Mouse (Mus musculus) heart, embryonic 14.5 days (tissue): ENCODE measurements around the gene Adcy2. TPM values are rescaled to one million over a fixed set of nuclear protein-coding genes. Genes with fewer than 3 reads are reported as not detected.

Source experiments
- ATAC-seq: fragments of 200-750 bp; cut with Nextera tagmentation; 2 replicates; pipeline ENCODE4 v1.8.0; 2017; ENCODE audit warnings: low read depth, moderate TSS enrichment; ENCODE audit not compliant: insufficient number of reproducible peaks, insufficient read depth, low FRiP score
- H3K27ac ChIP-seq, 2 experiments: fragments of 200-500 bp in 1 of 2; fragments of 300-500 bp in 1 of 2; sonication (generic) in 1 of 2; replicated peaks in 1 of 2; 2 replicates each; pipeline ENCODE4 v1.5.1; 2012 to 2014; ENCODE audit warnings: low read depth in 2 of 2, low read length in 2 of 2, control low read depth in 1 of 2, mild to moderate bottlenecking in 1 of 2, mixed read lengths in 1 of 2; ENCODE audit not compliant: control insufficient read depth in 1 of 2, insufficient read depth in 1 of 2
- H3K27me3 ChIP-seq: fragments of 300-500 bp; sonication (generic); 2 replicates; pipeline ENCODE4 v1.6.1; 2014; ENCODE audit warnings: mild to moderate bottlenecking, low read length, control low read depth; ENCODE audit not compliant: control insufficient read depth, insufficient read depth
- H3K36me3 ChIP-seq: fragments of 300-500 bp; sonication (generic); 2 replicates; pipeline ENCODE4 v1.6.1; 2014; ENCODE audit warnings: mild to moderate bottlenecking, control low read depth, low read length, mixed read lengths; ENCODE audit not compliant: control insufficient read depth, insufficient read depth
- H3K4me1 ChIP-seq, 2 experiments: fragments of 200-500 bp in 1 of 2; fragments of 300-500 bp in 1 of 2; sonication (generic) in 1 of 2; 2 replicates each; pipeline ENCODE4 v1.6.1; 2012 to 2014; ENCODE audit warnings: low read length in 2 of 2, control low read depth in 1 of 2, mixed read lengths in 1 of 2; ENCODE audit not compliant: control insufficient read depth in 2 of 2, insufficient read depth in 2 of 2
- H3K4me2 ChIP-seq: fragments of 300-500 bp; sonication (generic); 2 replicates; pipeline ENCODE4 v1.6.1; 2014; ENCODE audit warnings: mild to moderate bottlenecking, low read length
- H3K4me3 ChIP-seq, 2 experiments: fragments of 200-500 bp in 1 of 2; fragments of 300-500 bp in 1 of 2; sonication (generic) in 1 of 2; 2 replicates each; pipeline ENCODE4 v1.5.1; 2012 to 2014; ENCODE audit warnings: low read length in 2 of 2, mild to moderate bottlenecking in 2 of 2, control low read depth in 1 of 2, low read depth in 1 of 2, moderate library complexity in 1 of 2; ENCODE audit not compliant: control insufficient read depth in 1 of 2, insufficient read depth in 1 of 2
- H3K9ac ChIP-seq: fragments of 300-500 bp; sonication (generic); 2 replicates; pipeline ENCODE4 v1.6.1; 2014; ENCODE audit warnings: mild to moderate bottlenecking, low read length
- H3K9me3 ChIP-seq: fragments of 300-500 bp; sonication (generic); 2 replicates; pipeline ENCODE4 v1.6.1; 2016; ENCODE audit warnings: low read length, control low read depth; ENCODE audit not compliant: control insufficient read depth
- WGBS: fragments of 180-500 bp; shearing (Covaris S2); extraction: QIAGEN DNeasy Blood & Tissue Kit; methylation state at CpG from one replicate; pipeline ENCODE4 v1.1.7; 2014; 5-methylcytosine and 5-hydroxymethylcytosine counted together
- polyA plus RNA-seq: library from polyadenylated mRNA; unstranded; fragments of >200 nt; fragmentation: Nextera tagmentation; extraction: Ambion mirVana; gene quantifications from 2 replicates; pipeline ENCODE4 v1.2.1, GENCODE M21; 2014

Gene Adcy2
- polyA plus RNA-seq, 1 experiment from 2014 or later = 0.89 TPM

DNA sequence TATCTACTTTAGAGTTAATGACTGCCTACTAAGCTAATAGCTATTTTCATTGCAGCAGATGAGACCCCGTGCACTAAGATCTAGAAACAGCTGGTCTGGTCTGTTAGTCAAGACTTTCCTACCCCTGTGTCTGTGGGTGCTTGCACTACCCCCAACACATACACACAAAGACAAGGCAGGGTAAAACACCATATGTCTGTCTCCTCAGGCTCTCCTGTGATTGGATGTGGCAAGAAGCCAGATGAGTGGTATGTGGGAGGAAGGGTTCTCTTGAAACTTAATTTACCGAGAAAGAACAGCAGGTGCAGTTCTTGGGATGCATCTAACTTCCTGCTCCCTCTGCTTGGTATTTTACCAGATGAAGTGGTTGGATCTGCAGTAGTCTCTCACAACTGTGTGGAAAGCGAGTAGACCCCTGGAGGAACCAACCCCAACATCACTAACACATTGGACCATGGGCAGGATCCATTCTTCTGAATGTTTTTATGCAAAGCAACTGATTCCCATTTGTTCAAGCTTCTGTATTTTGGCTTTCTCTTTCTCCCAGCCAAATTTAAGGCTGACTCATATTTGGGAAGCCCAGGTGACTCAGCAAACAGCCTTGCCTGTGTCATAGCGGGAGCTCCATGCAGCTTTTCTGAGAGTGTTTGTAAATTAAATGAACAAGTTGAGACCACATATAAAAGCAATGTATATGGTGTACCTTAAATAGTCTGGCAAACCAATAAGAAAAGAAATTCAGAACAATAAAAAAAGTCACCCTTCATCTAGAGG lies 183.4 kb downstream of the Adcy2 start:
- Histone ChIP-seq H3K9me3 (no peaks in the 10 kb centered on the region; the same call in 1 of the 2 replicates), H3K27ac (no peak overlapping the region), H3K36me3 (no peaks in the 10 kb centered on the region), H3K4me2 (no peak overlapping the region), H3K4me1 (no peaks in the 10 kb centered on the region), H3K4me3 (no peak overlapping the region), H3K27me3 (no peaks in the 10 kb centered on the region), H3K9ac (no peak overlapping the region)
- 75% methylated on average over 4 of the region's 4 CpGs for WGBS
- no peak for ATAC-seq

DNA sequence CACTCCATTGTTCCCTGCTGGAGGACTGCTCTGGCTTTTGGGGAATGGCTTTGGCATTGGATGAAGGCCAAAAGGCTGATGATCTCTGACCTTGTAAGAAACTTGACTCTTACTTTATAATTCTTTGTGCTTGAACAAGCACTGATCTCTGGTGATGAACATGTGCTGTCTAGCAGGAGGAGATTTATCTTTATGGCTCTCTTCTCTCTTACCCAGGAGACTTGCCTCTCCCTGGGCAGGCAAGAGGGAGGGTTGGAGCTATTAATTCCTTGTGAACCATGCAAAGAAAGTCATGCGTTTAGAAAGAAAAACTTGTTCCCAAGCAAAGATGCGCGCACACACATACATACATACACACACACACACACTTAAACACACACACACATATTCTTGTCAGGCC lies 188.2 kb downstream of the Adcy2 start:
- no peak for ATAC-seq

DNA sequence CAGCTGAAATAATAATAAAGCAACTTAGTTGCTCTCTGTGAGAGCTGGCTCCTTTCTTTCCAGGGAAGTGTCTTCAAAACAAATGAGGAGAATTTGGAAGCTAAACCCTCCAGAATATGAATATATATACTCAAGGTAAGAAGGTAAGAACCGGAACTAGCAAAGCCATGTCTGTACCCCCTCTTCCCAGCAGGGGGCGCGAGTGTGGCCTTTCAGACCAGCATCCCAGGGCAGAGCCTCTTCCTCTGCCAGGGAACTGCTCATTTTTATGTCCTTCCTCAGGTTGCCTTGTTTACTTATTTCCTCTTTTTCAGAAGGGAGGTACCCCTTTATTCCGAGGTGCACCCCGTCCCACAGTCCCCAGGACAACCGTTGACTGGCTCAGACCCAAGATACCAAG lies 199.6 kb downstream of the Adcy2 start:
- Histone ChIP-seq H3K4me3 (no peak overlapping the region), H3K27me3 (no peaks in the 10 kb centered on the region), H3K9ac (no peak overlapping the region), H3K27ac (no peak overlapping the region), H3K36me3 (no peaks in the 10 kb centered on the region), H3K4me1 (no peaks in the 10 kb centered on the region), H3K9me3 (no peaks in the 10 kb centered on the region), H3K4me2 (no peak overlapping the region)
- ATAC-seq = no peak
- WGBS = 55% methylated on average over 6 of the region's 6 CpGs

More for the DNA sequence above, 188.2 kb downstream of the Adcy2 start:
- Histone ChIP-seq H3K36me3 (no peaks in the 10 kb centered on the region), H3K9ac (no peak overlapping the region), H3K27ac (no peak overlapping the region), H3K27me3 (no peaks in the 10 kb centered on the region), H3K9me3 (no peaks in the 10 kb centered on the region), H3K4me1 (no peaks in the 10 kb centered on the region), H3K4me2 (no peak overlapping the region), H3K4me3 (no peak overlapping the region)
- 94% methylated on average over 3 of the region's 3 CpGs for WGBS

DNA sequence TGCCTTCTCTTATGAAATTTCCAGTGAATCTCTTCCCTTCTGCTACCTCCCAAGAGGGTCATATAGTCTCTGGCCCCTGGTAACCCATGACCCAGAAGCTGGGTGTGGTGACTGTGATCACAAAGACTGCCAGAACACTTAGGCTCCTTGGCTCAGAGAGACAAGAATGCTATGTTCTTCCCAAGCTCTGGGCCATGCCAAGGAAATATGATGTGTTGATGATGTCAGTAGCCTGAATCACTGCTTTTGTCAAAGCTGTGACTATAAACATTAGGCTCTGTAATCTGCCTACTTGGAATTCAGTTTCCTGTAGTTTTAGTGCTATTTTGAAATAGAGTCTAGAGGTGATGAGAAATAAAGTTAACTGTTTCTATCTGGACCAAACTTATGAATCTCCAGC lies 206.1 kb downstream of the Adcy2 start:
- H3K4me2 ChIP-seq = no peak overlapping the region
- no peak overlapping the region for H3K4me3 ChIP-seq
- H3K27me3 ChIP-seq = no peaks in the 10 kb centered on the region
- no peaks in the 10 kb centered on the region for H3K9me3 ChIP-seq
- H3K4me1 ChIP-seq = no peaks in the 10 kb centered on the region
- no peaks in the 10 kb centered on the region for H3K36me3 ChIP-seq
- H3K27ac ChIP-seq = no peak overlapping the region
- ATAC-seq = no peak
- H3K9ac ChIP-seq = no peak overlapping the region

DNA sequence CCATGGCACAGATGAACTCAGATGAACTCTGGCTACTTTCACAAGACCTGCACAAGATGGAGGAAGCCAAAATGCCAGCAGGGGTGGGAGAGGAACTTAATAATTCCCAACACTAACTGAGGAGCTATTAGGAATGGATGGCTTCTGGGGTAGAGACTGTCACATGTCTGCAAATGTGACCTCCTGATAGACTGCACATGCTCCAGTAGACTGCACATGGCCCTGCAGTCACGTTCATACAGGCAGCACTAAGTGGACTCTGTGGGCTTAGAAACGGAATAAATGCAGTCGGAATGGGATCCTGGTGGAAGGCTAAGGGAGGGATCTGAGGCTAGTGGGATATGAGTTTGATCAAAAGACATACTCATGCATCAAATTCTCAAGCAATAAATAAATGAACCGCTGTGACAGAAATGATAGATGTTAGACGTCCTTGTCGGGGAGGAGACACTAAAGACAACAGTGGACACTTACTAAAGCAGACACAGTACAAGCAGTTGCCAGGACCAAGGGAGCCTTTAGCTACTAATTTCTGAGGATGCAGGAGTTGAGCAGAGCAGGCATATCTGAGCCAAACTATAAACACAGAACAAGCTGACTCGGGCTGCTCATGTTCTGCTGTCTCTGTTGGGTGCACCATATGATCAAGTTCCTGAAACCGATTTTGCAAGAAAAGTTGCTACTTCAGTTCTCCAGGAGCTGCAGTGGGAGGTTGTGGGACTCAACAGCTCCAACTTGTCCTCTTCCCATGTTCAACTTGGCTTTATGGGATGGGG lies 211.9 kb downstream of the Adcy2 start:
- WGBS = 84% methylated on average over 8 of the region's 8 CpGs
- Histone ChIP-seq H3K4me2 (no peak overlapping the region), H3K27ac (no peak overlapping the region), H3K36me3 (no peaks in the 10 kb centered on the region), H3K4me3 (no peak overlapping the region), H3K27me3 (no peaks in the 10 kb centered on the region), H3K9ac (no peak overlapping the region), H3K4me1 (no peaks in the 10 kb centered on the region), H3K9me3 (no peaks in the 10 kb centered on the region)
- no peak for ATAC-seq

- WGBS = 25% methylated on average over 1 of the region's 1 CpGs
Observed at GRCm38 (mm10) chr13:68783096-68783495, 216.2 kb downstream of the Adcy2 start.

GRCm38 (mm10) chr13:68778011-68778672 lies 221.2 kb downstream of the Adcy2 start:
- Histone ChIP-seq H3K9ac (no peak overlapping the region), H3K36me3 (no peaks in the 10 kb centered on the region), H3K9me3 (no peaks in the 10 kb centered on the region), H3K4me3 (no peak overlapping the region), H3K4me2 (no peak overlapping the region), H3K27ac (no peak overlapping the region), H3K4me1 (no peaks in the 10 kb centered on the region), H3K27me3 (no peaks in the 10 kb centered on the region)
- no peak for ATAC-seq
- WGBS = 71% methylated on average over 6 of the region's 6 CpGs

More at GRCm38 (mm10) chr13:68783096-68783495, 216.2 kb downstream of the Adcy2 start:
- no peaks in the 10 kb centered on the region for H3K27me3 ChIP-seq
- H3K9ac ChIP-seq = no peak overlapping the region
- no peaks in the 10 kb centered on the region for H3K9me3 ChIP-seq
- no peak overlapping the region for H3K4me3 ChIP-seq
- H3K4me1 ChIP-seq = no peaks in the 10 kb centered on the region
- H3K27ac ChIP-seq = no peak overlapping the region
- H3K4me2 ChIP-seq = no peak overlapping the region
- no peak for ATAC-seq
- H3K36me3 ChIP-seq = no peaks in the 10 kb centered on the region
